Mouse (Mus musculus) CD4-positive, CD25-positive, alpha-beta regulatory T cell, adult 4 months (primary cell): Measurements from ENCODE around the gene Nfkb1. TPM values are rescaled to one million over a fixed set of nuclear protein-coding genes. Genes with fewer than 3 reads are reported as not detected.
A peak's percentile ranks its signal among the peaks of the same experiment; 100 is the strongest.

Source experiments
- ATAC-seq: one replicate; pipeline ENCODE4 v1.8.0; 2017
- polyA plus RNA-seq, 2 experiments: library from polyadenylated mRNA; unstranded; fragments of 100-300 nt; shearing (Covaris generic); gene quantifications; one replicate each; pipeline ENCODE4 v1.2.1; 2017

Nfkb1 gene
- polyA plus RNA-seq, 2 experiments from 2014 or later = 81.1 to 109 TPM

DNA sequence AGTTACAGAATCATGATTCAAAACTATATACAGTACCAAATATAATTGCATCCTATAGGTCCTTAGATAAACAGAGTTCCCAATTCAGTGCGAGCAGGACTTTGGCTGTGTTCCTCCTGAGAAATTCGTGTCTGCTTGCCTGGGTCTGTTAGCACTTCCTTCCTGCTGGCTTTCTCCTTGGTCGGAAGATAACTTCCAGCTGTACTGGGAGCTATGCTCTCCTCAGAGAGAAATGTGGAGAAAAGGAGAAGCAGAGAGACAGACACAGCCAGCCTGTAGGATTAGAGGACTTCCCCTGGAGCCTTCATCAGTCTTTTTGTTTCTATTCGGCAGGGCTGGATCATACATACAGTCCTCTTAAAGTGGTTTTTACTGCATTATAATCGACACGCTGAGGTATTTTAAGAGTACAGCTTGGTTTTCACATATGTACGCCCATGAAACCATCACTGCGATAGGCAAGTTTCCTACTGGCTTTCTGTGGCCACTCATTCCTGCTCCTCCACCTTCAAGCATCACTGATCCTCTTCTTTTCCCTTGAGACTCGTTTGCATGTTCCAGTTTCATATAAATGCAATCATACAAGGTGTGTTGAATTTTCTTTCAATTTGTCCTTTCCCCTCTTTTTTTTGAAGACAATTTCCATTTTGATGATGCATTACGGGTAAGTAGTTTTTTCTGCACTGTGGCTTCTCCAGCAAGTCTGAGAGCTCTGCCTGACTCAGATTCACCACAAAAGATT, 8.3 kb upstream of the Nfkb1 start:
- ATAC-seq = no peak

DNA sequence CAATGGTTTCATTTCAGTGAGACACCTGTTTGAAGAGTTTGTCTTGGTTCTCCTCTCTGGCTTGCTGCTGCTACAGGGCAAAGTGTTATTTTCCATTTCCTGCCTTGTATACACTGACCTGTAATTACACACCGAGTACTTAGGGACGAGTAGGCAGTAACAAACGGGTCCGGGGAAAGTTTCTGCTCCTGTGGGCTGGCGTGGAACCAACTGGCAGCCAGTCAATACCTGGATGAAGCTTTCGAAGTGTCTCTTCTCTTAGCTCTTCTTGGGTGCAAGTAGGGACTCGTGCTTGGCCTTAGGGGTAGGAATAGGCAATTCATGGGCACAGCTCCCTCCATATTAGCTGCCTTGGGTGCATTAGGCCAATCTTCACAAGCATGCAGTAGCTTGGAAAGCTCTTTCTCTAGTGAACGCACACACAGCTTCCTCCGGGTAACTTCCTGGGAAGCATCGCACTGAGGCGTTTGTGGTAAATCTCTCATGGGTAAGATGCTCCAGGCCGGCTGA, 7.2 kb upstream of the Nfkb1 start:
- ATAC-seq = peak; percentile 49

DNA sequence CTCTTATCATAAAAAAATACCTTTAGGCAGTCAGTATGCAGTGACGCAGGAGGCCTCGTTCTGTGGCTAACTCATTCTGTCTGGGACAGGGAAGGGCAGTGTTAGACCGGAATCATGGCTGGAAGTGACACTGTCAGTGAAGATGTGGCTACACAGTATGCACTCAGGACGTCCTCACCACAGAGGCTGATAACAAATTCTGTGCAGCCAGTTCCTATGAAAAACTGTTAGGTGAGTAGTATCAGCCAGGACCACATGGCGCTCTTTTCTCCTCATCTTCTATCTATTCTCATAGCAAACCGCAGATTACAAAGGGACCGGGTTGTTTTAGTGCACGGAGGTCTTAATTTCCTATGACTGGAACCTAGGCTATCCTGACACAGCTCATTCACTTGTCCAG, 4.9 kb upstream of the Nfkb1 start:
- no peak for ATAC-seq

DNA sequence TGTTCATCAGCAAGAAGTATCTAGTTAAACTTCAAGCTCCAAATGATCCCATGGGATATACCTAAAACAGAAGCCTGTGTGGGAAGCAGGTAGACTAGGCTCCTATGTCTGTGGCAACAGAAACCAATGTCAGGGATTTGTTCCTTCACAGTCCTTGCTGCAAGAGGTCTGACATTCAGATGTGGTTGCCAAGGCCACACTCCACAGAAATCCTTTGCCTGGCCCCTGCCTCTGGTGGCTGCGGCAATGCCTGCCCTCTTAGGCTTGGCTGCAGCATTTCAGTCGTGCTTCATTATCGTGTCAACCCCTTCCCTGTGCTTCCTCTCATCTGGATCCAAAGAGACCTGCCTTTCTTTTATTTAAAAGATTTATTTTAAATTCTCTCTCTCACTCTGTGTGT, 1.7 kb upstream of the Nfkb1 start:
- no peak for ATAC-seq

DNA sequence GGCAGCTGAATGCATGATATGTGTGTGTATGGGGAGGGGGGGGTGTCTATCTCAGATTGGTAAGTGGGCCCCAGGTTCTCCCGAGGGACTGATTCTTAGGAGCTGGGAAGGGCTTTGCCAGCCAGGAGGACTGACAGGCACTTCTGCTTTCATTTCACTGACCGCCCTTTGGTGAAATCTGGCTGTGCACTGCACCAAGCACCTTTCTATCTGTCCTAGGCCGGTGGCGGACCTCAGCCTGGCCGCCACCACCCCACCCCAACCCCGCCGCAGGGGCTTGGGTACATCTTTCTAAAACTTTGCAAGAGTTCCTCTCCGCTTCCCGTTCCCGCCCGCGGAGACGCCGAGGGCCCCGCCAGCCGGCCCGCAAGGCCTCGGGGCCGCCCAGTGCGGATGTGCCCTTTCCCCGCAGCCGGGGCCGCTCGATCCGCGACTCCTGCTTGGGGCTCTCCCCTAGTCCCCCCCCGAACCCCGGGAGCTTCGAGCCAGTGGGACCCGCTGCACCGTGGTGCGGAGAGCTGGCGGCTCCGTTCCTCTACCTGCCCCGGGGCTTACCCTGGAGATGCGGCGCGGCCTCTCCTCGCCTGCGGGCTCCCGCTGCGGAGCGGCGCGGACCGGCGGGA, 668 bp downstream of the Nfkb1 start:
- ATAC-seq = peak; percentile 25

DNA sequence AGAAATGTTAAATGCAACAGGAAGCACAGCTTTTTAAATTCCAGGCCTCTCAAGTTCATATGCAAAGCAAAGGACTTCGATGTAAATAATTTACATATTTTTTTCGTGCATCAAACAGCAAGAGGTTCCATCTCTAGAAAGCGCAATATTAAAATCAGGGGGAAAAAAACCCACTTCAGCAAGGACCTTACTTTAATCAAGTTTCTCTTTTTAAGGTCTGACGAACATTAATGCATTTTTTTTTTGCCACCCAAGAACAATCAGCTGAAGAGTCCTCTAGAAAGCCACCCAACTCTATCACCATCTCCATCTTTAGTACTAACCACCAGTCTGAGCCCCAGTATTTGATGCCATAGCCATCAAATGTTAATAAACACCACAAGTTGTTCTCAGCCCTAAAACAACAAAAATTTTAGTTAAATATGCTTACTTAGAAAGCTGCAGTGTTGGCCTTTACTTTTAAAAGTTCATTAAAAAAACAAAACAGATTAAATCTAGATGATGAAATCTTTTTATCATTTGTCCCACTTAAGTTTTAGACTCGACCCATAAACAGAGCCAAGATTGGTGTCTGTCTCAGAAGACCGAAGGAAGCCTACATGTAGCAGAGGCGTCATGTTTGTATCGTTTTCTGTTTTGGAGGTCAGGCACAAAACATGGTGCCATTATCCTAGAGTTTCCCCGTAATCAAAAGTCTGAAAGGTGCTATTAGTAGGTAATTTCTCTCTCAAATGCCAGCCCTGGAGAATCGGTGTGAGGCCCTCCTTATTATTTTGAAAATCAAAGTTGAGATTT, 1.4 kb downstream of the Nfkb1 start:
- ATAC-seq = no peak

DNA sequence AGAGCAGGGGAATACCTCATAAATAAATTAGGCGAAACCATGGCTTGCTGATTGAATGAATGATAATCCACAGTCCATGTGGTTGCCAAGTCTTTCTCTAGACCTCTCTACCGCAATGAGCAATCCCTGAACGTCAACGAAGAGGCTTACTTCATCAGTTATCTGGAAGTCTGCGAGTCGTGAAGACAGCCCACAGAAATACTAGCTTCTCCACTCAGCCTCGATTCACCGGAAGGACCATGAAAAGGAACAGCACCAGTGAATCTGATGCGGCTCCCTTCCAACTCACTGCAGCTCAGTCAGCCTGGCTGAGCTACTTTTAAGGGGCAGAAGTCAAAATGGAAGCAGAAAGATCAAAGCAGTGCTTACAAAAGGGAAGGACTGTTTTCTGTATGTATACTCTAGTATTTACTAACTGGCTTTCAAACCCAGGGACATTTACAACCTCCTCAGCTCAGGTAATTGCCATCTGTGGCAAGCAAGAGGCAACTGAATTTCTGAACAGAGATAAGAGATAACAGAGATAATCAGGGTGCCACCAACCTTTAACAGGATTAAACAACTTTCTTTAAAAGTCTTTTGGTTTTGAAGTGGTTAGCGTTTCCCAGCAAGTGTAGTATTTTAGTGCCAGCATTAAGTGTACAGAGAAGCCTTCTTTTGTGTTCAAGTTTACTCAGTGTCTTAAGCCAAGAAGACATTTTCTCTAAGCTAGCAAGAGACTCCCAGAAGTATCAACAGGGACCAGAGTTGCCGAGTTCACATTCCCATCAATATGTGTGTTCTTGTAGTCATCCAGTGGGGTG, 2.2 kb downstream of the Nfkb1 start:
- ATAC-seq = peak; percentile 48

DNA sequence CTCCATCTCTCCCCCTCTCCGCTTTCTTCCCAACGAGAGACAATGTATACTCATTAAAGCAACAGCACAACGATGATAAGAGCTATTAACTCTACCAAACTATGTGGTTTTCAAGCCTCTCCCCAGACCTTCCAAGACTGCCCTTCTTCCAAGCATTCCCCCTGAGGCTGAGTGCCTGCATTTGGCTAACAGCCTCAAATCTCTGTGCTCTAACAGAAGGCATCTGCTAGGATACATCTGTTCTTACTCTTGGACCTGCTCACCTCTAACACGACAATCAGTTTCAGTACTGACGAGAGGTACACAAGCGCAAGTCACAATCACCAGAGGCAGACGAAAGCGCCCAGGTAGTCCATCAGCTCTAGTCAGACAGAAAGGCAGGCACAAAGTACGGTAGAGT, 3.4 kb downstream of the Nfkb1 start:
- no peak for ATAC-seq

DNA sequence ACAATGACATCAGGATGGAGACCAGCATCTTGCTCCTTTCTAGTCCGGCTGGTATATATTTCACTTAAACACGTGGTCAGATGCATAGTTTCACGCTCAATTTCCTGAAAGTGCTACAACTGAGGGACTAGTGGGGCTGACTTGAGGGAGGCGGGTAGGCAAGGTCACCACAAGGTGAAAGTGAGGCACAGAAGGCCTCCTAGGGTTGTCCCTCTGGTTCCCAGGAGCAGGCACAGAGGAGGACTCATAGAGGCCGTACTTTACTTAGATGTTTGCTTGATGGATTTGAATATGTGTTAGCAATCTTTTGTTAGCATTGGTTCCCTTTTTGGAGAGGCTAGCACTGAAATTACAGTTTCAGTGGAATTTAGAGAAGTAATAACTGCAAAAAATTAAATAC, 4.9 kb downstream of the Nfkb1 start:
- no peak for ATAC-seq

DNA sequence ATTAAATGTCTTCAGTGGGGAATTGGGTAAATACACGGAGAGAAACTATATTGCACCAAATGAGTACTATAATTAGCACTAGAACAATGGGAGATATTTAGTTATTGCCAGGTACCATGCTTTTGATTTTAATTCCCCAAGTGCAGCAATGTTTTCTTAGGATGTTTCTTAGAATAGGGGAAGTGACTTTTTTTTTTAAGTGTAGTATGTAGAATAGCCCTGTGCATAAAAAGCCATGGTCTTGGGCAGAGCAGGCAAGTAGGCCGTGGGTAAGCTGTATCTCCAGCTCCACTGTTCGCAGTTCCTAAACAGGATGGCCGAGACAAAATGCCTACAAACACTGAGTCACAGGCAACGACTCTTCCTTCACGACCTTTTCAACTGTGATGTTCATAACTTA, 8.1 kb downstream of the Nfkb1 start:
- ATAC-seq = no peak

DNA sequence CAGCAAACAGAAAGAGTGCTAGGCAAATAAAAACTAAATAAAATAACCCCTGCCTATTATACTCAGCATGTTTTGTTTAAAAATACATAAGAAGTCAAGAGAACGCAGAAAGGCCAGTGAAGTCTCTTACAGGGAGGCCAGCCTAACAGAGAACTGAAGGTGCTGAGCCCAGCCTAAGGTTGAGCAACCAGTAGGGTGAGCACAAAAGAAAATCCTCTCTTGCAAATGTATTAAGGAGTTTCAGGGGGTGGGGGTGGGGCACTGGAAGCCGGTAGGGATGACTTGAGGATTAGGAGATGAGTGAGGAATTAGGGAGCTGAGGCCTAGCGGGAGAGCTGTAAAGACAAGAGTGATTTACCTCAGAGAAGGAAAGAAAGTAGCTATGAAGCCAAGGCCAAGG, 9.1 kb downstream of the Nfkb1 start:
- ATAC-seq = no peak

DNA sequence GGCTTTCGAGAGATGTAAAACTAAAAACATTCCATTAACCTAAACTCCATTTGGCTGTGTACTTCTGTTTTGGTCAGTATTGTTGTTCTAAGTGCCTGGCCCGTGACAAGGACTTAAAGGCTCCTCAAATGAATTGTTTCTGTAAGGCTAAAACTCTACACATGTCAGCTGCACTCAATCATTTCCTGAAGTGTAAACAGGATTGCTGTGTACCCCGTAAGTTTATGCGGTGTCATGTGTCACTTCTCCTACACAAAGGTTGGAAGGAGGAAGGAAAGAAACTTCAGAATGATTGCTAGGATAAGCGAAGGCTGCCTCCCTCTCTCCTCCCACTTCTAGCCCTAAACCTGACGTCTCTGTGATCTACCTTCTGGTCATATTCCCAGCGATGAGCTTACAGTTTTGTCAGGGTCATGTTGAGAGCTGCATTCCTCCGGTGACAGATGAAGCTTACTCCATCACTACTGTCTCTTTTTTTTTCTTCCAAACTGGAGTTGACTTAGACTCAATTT, 10.0 kb downstream of the Nfkb1 start:
- no peak for ATAC-seq

DNA sequence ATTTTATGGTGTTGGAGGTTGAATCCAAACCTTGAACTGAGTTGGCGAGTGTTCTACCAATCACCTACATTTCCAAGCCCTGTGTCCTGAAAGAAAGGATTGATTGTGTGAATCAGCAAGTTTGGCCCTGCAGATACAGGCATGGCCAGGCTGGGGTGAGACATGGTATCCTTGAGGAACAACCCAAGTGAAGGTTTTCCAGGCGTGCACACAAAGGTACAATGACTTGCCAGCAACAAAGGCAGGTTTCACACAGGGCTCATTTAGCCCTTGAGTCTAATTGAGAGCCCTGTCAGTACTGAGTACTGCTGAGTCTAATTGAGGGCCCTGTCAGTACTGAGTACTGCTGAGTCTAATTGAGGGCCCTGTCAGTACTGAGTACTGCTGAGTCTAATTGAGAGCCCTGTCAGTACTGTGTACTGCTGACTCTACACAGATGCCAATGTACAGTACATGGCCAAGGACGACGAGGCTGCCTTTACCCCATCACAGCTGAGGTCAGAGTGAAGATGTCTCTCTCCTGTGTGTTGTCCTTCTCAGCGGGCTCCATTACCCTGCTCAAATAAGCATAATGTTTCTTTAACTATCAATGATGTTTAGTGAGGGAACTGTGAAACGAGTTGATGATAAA, 11.0 kb downstream of the Nfkb1 start:
- ATAC-seq = no peak

DNA sequence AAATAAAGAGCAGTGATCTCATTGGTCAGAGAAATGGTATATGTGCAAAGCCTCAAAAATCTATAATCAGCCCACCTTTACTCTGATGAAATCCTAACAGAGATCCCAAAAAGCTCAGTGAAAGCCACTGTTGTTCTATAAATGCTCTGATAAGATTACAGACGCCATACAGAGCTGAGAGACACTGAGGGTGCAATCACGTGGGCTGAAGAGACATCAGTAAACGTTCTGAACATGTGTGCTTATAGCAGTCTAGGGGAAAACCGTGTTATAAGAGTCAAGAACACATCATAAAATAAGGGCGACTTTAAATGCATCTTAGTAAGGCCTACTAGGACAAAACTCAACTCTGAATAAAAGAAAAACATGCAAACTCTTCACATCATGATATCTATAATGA, 14.3 kb downstream of the Nfkb1 start:
- ATAC-seq = peak; percentile 54

DNA sequence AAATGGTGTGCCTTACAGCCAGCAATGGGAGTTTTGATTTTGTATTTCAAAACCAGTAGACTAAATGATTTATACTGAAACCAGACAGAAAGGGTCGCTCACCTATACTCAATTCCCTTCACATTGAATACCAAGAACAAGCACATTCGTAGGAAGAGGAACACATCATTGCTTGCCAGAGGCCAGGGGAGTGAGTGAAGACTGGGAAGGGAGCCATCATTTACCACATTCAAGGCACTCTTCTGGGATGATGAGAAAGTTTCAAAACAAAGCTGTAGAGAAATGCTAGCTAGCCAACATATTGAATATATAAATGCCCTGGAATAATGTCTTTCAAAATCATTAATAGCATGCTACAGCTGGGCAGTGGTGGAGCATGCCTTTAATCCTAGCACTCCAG, 15.0 kb downstream of the Nfkb1 start:
- ATAC-seq = no peak

DNA sequence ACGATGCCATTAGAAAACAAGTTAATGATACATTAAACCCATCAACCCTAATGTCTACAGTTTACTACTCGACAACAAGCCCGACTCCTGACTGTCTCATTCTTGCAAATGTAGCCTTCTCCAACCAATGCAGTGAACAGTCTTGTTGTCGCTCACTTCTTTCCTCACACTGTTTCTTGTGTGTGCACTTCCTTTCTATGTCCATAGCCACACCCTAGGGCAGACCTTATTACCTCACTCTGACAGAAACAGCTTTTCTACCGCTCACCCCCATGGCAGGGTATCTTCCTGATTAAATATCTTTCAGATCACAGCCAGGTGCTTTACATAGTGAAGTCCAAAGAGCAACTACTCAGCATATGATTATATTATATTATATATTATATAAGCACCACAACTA, 15.9 kb downstream of the Nfkb1 start:
- peak; percentile 54 for ATAC-seq

DNA sequence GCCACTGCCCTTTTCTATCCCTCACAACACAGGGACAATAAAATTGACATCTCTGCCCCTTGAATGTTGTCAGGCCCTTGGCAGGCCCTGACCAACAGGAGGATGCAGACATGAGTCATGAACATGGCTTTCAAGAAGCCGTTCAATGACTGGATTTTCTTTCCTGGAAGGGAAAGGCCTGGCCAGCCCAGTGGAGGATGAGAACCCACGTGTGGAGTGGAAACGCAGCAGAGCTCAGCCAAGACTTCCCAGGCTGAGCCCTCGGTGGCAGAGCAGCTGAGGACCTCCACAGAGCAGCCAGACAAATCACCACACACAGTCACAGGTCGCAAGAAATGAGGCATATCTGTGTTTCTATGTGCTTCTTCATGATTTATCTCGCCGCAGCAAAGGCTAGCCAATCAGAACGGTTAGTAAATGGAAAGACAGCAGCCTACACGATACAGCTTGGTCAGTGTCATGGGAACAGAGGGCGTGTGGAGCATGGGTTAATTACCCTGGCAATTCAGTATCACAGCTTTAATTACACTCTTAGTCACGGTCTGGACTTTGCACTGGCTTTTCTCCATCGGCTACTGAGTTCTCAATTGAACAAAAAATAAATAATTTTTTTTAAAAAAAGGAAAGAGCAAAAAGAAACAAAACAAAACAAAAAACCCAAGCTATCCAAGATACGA, 16.5 kb downstream of the Nfkb1 start:
- peak; percentile 12 for ATAC-seq

DNA sequence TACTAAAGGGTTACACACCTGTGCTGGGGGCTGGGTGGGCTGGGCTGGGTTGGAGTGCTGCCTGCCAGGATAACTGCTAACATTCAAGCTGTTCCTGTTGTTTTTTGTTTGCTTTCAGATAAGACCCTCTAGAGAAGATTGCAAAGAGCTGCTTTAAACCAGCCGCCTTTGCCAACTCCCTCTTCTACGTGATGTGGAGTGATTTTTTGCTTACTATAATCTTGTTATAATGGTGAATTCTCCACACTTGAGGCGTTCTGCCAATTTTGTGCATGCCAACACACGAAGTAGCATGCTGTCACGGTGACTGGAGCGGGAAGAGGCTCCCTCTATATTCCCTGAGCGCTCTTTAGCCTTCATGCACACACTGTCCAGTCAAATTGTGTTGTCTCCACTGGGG, 17.7 kb downstream of the Nfkb1 start:
- ATAC-seq = no peak

DNA sequence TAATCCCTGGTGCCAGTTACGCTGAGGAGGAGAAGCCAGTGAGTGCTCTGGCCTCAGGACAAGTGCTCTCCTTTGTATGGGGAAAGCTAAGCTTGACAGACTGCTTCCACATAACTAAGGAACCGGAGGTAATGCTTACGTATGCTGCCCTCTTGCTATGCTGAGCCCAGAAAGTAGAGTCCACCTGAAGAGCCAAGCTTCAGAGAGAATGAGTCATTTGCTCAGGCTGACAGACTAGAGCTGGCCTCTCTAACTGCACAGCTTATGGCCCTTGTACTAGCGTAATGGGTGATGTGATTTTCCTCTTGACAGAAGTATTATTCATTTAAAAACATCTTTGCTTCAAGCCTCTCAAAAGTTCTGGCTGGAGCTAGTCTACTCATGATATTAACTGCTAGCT, 18.3 kb downstream of the Nfkb1 start:
- no peak for ATAC-seq

DNA sequence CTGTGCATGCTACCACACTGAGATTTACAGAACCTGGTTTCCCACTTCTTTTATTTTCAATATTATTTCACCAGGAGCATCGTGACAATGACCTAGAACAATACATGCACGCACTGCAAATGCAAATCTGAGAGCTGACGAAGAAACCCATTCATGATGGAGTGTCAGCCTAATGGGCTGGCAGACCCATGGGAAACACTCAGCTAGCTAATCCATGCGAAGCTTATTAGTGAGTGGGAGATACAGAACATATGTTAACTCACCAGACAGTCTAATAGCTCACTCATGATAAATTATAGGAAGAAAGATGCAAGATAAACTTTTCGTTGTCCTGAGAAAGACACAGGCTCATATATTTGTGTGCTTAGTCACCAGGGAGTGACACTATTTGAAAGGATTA, 19.2 kb downstream of the Nfkb1 start:
- ATAC-seq = no peak

DNA sequence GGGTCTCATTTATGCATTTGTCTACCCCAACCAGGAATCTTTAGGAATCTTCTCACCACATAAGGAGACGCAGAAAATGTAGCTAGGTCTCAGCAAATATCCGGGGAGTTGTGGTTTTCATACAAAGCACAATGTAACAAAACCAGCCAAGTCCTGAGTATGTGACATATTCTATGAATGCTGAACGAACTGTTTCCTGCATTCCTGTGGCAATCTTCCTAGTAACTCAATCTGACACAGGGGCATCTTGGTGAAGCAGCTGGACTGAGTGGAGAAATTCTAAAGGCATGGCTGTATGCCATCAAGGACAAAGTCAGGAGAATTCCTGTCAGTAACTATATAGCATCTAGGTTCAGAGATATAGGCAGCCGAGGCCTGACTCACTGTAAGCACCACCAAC, 20.5 kb downstream of the Nfkb1 start:
- no peak for ATAC-seq

DNA sequence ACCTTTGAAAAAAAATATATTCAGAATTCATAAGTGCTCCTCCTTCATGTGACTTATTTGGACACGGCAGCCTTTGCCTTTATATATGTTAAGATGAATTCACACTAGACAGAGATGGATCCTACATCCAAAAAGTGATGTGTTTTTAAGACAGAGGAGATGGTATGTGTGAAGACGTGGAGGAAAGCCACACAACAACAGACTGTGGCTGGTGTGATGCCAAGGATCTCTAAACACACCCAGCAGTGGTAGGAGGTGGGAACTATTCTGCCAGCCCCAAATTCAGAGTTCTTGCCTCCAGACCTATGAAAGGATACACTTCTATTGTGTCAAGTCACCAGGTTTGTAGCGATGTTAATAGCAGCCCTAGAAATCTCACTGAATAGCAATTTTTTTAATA, 24.3 kb downstream of the Nfkb1 start:
- no peak for ATAC-seq
